Mouse (Mus musculus) E14TG2a.4 (cell line): Measurements from ENCODE around the gene 2610528J11Rik.

Experiments used
- H3K27me3 ChIP-seq: 2 replicates; pipeline ENCODE4 v1.6.1; 2014; ENCODE audit warnings: low read length, control low read depth; ENCODE audit not compliant: insufficient read depth
- H3K36me3 ChIP-seq: 2 replicates; pipeline ENCODE4 v1.6.1; 2014; ENCODE audit warnings: low read length, control low read depth; ENCODE audit not compliant: insufficient read depth
- H3K4me1 ChIP-seq: replicated peaks from 2 replicates; pipeline ENCODE4 v1.6.1; 2014; ENCODE audit warnings: low read depth, low read length, control low read depth
- H3K4me3 ChIP-seq: replicated peaks from 2 replicates; pipeline ENCODE4 v1.5.1; 2014; ENCODE audit warnings: mild to moderate bottlenecking, low read length
- H3K9me3 ChIP-seq: 2 replicates; pipeline ENCODE4 v1.6.1; 2014; ENCODE audit warnings: low read length, control low read depth
- CTCF ChIP-seq: conservative IDR thresholded peaks from 2 replicates; pipeline ENCODE4 v1.5.1; 2014; ENCODE audit warnings: low read length
- NANOG ChIP-seq: IDR thresholded peaks from 2 replicates; pipeline ENCODE4 v1.6.1; 2014; ENCODE audit warnings: borderline replicate concordance, low read length, mixed read lengths
- POU5F1 ChIP-seq: IDR thresholded peaks from 2 replicates; pipeline ENCODE4 v1.6.1; 2014; ENCODE audit warnings: low read length, borderline replicate concordance

Gene 2610528J11Rik

GRCm38 (mm10) chr4:118571441-118571840 is 44.6 kb downstream of the 2610528J11Rik start:
- peaks cover 16% of the 10 kb centered on the region for H3K4me1 ChIP-seq
- H3K4me3 ChIP-seq: no peak overlapping the region
- TF ChIP-seq NANOG: no peak
- TF ChIP-seq CTCF: no peak
- no peak for TF ChIP-seq POU5F1
- no peaks in the 10 kb centered on the region for H3K9me3 ChIP-seq
- no peaks in the 10 kb centered on the region for H3K36me3 ChIP-seq
- H3K27me3 ChIP-seq: peaks cover 63% of the 10 kb centered on the region

DNA sequence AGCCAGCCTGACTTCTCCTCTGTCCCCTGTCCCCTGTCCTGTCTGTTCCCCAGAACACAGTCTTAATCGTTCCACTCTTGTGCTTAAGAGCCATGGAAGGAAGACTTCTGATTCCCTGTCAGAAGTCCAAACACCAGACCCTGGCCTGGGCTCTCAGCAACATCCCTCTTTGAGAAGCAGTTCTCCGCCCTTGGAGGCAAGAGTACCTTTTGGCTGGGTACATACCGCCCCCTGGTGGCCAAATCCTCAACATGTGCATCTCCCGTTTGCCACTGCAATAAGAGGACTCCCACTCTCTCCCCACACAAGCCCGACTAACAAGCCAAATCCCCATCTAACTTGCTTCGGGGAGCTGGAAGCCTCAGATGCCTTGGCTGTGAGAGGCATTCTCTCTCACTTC is 49.3 kb downstream of the 2610528J11Rik start:
- Histone ChIP-seq H3K36me3 (no peaks in the 10 kb centered on the region), H3K4me3 (no peak overlapping the region), H3K4me1 (peaks cover 12% of the 10 kb centered on the region), H3K9me3 (peaks cover 7% of the 10 kb centered on the region; the same call in 1 of the 2 replicates), H3K27me3 (peaks cover 66% of the 10 kb centered on the region)
- TF ChIP-seq CTCF (peak; percentile 82), POU5F1 (no peak)

DNA sequence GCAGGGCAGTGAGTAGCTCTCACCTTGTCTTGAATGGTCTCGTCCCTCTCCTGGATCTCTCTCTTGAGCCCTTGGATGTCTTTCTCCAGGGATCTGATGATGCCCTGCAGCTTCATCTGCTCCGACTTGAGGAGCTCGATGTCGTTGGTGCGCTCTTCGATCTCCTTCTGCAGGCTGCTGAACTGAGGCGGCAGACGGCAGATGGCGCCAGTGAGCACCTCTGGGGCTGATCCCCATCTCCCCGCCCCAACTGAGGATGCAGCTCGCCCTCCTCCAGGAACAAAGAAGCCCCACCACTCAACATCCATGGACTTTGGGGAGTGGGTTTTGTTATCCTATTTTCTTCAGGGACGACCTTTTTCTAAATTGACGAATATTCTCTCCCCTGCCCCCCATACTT is 52.5 kb downstream of the 2610528J11Rik start:
- H3K9me3 ChIP-seq: peaks cover 7% of the 10 kb centered on the region; the same call in 1 of the 2 replicates
- H3K27me3 ChIP-seq: peaks cover 55% of the 10 kb centered on the region
- no peaks in the 10 kb centered on the region for H3K36me3 ChIP-seq
- TF ChIP-seq CTCF (peak; percentile 85), NANOG (no peak)
- H3K4me1 ChIP-seq: peaks cover 32% of the 10 kb centered on the region
- no peak overlapping the region for H3K4me3 ChIP-seq
